Mouse (Mus musculus) testis, adult 2 months (tissue): ENCODE data around the gene Paqr7.

Source experiments
- CTCF ChIP-seq: fragments of 200-500 bp; IDR thresholded peaks from 2 replicates; pipeline ENCODE4 v1.5.1; 2012; ENCODE audit warnings: low read depth, mild to moderate bottlenecking, inconsistent platforms, low read length, moderate library complexity; ENCODE audit not compliant: control insufficient read depth, insufficient read depth, insufficient replicate concordance
- POLR2A ChIP-seq: fragments of 200-500 bp; IDR thresholded peaks from 2 replicates; pipeline ENCODE4 v1.6.1; 2012; ENCODE audit warnings: low read depth, mild to moderate bottlenecking, inconsistent platforms, low read length, moderate library complexity; ENCODE audit not compliant: control insufficient read depth

- TF ChIP-seq CTCF (no peak), POLR2A (no peak)
Observed at GRCm38 (mm10) chr4:134558570-134559113, 62.1 kb downstream of the Paqr7 start.
